Mouse (Mus musculus): ENCODE measurements around the gene Cadm1.

- TF ChIP-seq CTCF (IDR thresholded peaks at IDR 0.05; ENCODE audit: low read depth) = no peak
- TF ChIP-seq EP300 (IDR thresholded peaks at IDR 0.05; ENCODE audit: low read depth) = no peak
Measured at GRCm38 (mm10) chr9:47838890-47839691, 309.1 kb downstream of the Cadm1 start.

All from liver, postnatal 0 days (tissue).